Mouse (Mus musculus) erythroblast, embryonic 14.5 days (primary cell): Measurements from ENCODE around the gene Wipf3.

Experiments used
- GATA1 ChIP-seq: IDR thresholded peaks from 2 replicates; pipeline ENCODE4 v1.6.1; 2012; ENCODE audit warnings: low read length, inconsistent platforms, mixed read lengths
- TAL1 ChIP-seq: IDR thresholded peaks from 3 replicates; pipeline ENCODE4 v1.6.1; 2012; ENCODE audit warnings: low read length, inconsistent platforms, mixed read lengths

DNA sequence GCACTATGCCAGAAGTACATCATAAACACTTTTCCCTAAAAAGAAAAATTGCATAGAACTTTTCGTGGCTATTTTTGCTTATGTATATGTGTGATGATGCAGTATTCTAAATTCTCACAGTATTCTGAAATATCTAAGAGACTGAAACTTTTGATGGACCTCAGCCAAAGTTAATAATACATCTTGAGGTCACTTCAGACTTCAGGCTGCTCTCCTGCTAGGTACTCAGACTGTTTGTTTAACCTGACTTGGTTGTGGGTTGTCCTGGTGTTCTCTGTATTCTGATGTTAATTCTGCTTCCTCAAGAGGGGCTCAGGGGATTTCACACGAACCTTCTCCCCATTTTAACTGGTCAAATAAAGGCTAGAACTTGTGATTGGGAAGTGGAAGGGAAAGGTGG, 24.5 kb upstream of the Wipf3 start:
- no peak for TF ChIP-seq GATA1
- no peak for TF ChIP-seq TAL1
